Mouse (Mus musculus) liver, embryonic 14.5 days (tissue): ENCODE measurements around the gene Pole3.

Source experiments
- CTCF ChIP-seq: IDR thresholded peaks from 2 replicates; pipeline ENCODE4 v1.5.1; 2016; ENCODE audit warnings: antibody characterized with exemption, low read depth, control low read depth
- EP300 ChIP-seq: IDR thresholded peaks from 2 replicates; pipeline ENCODE4 v1.6.1; 2016; ENCODE audit warnings: antibody characterized with exemption, low read depth

GRCm38 (mm10) chr4:62502969-62503368, 21.9 kb downstream of the Pole3 start:
- TF ChIP-seq CTCF (no peak), EP300 (no peak)
